Mouse (Mus musculus): ENCODE measurements around the gene Mrgprb5.

- TF ChIP-seq USF1 (IDR thresholded peaks at IDR 0.05; ENCODE audit: low read depth) = no peak
- TF ChIP-seq CTCF (IDR thresholded peaks at IDR 0.05; ENCODE audit: control insufficient read depth, insufficient read depth, insufficient read length) = no peak
- TF ChIP-seq MAX (IDR thresholded peaks at IDR 0.05) = no peak
- no peak for TF ChIP-seq MYOG (IDR thresholded peaks at IDR 0.05; ENCODE audit: control insufficient read depth, extremely low read depth, insufficient read length)
- TF ChIP-seq CEBPB (IDR thresholded peaks at IDR 0.05; ENCODE audit: low read depth) = no peak
- no peak for TF ChIP-seq MYOD1 (IDR thresholded peaks at IDR 0.05; ENCODE audit: control insufficient read depth, insufficient read length, low read depth)
Measured at GRCm38 (mm10) chr7:48168919-48169318, at the start of gene Mrgprb5.

Data from C2C12 (cell line).